Mouse (Mus musculus) midbrain, embryonic 15.5 days (tissue): ENCODE measurements at regions not wholly inside any gene's neighbourhood (a gene's known extent, or its start where the extent isn't known, plus 50 kb on each side); places are given as distances from the start of the nearest gene placed in this dataset.

Source experiments
- ATAC-seq: fragments of 200-750 bp; cut with Nextera tagmentation; replicated peaks from 2 replicates; pipeline ENCODE4 v1.8.0; 2017; ENCODE audit warnings: moderate TSS enrichment
- H3K27ac ChIP-seq: fragments of 300-500 bp; sonication (generic); 2 replicates; pipeline ENCODE4 v1.5.1; 2015; ENCODE audit warnings: mild to moderate bottlenecking, inconsistent platforms
- H3K27me3 ChIP-seq: fragments of 300-500 bp; sonication (generic); replicated peaks from 2 replicates; pipeline ENCODE4 v1.6.1; 2015; ENCODE audit warnings: inconsistent platforms
- H3K36me3 ChIP-seq: fragments of 300-500 bp; sonication (generic); replicated peaks from 2 replicates; pipeline ENCODE4 v1.6.1; 2015; ENCODE audit warnings: inconsistent platforms
- H3K4me1 ChIP-seq: fragments of 300-500 bp; sonication (generic); 2 replicates; pipeline ENCODE4 v1.6.1; 2015; ENCODE audit warnings: inconsistent platforms
- H3K4me2 ChIP-seq: fragments of 300-500 bp; sonication (generic); 2 replicates; pipeline ENCODE4 v1.6.1; 2015; ENCODE audit warnings: inconsistent platforms, mild to moderate bottlenecking, moderate library complexity
- H3K4me3 ChIP-seq: fragments of 300-500 bp; sonication (generic); 2 replicates; pipeline ENCODE4 v1.5.1; 2015; ENCODE audit warnings: mild to moderate bottlenecking, inconsistent platforms
- H3K9ac ChIP-seq: fragments of 300-500 bp; sonication (generic); 2 replicates; pipeline ENCODE4 v1.6.1; 2015; ENCODE audit warnings: mild to moderate bottlenecking, inconsistent platforms
- H3K9me3 ChIP-seq: fragments of 300-500 bp; sonication (generic); 2 replicates; pipeline ENCODE4 v1.6.1; 2016; ENCODE audit warnings: inconsistent platforms
- WGBS: fragments of 180-500 bp; shearing (Covaris S2); methylation state at CpG from one replicate; pipeline ENCODE4 v1.1.7; 2015; ENCODE audit warnings: mixed read lengths; 5-methylcytosine and 5-hydroxymethylcytosine counted together

GRCm38 (mm10) chr19:15035554-15035953 is 437.7 kb upstream of the Tle4 start:
- ATAC-seq = peak; percentile 81; the same call in 1 of the 2 replicates
- H3K4me1 ChIP-seq = peaks cover 6% of the 10 kb centered on the region; the same call in 1 of the 2 replicates
- 0 out of 2 replicates have a peak, but pooled peaks cover 3% of the 10 kb centered on the region for H3K27me3 ChIP-seq
- H3K27ac ChIP-seq = no peak overlapping the region
- no peak overlapping the region for H3K4me3 ChIP-seq
- no peaks in the 10 kb centered on the region for H3K36me3 ChIP-seq
- no peaks in the 10 kb centered on the region for H3K9me3 ChIP-seq
- H3K9ac ChIP-seq = no peak overlapping the region
- no peak overlapping the region for H3K4me2 ChIP-seq
- 7% methylated on average over 3 of the region's 3 CpGs for WGBS

GRCm38 (mm10) chr19:15033921-15034320 is 436.1 kb upstream of the Tle4 start:
- Histone ChIP-seq H3K4me1 (peaks cover 6% of the 10 kb centered on the region; the same call in 1 of the 2 replicates), H3K27ac (no peak overlapping the region), H3K27me3 (peaks cover 3% of the 10 kb centered on the region; the same call in 1 of the 2 replicates), H3K4me2 (no peak overlapping the region), H3K36me3 (no peaks in the 10 kb centered on the region), H3K9me3 (no peaks in the 10 kb centered on the region), H3K9ac (no peak overlapping the region), H3K4me3 (no peak overlapping the region)
- no peak for ATAC-seq
- 40% methylated on average over 8 of the region's 8 CpGs for WGBS

- H3K9me3 ChIP-seq = no peaks in the 10 kb centered on the region
- H3K4me3 ChIP-seq = no peak overlapping the region
- H3K4me2 ChIP-seq = no peak overlapping the region
- peaks cover 6% of the 10 kb centered on the region; the same call in 1 of the 2 replicates for H3K4me1 ChIP-seq
- 63% methylated on average over 5 of the region's 5 CpGs for WGBS
- ATAC-seq = no peak
- no peaks in the 10 kb centered on the region for H3K36me3 ChIP-seq
- H3K27ac ChIP-seq = no peak overlapping the region
- H3K27me3 ChIP-seq = peaks cover 3% of the 10 kb centered on the region; the same call in 1 of the 2 replicates
- no peak overlapping the region for H3K9ac ChIP-seq
Measured at GRCm38 (mm10) chr19:15033396-15033795, 435.5 kb upstream of the Tle4 start.

- H3K4me1 ChIP-seq = peaks cover 6% of the 10 kb centered on the region; the same call in 1 of the 2 replicates
- H3K4me2 ChIP-seq = no peak overlapping the region
- 86% methylated on average over 9 of the region's 9 CpGs for WGBS
Measured at GRCm38 (mm10) chr19:15032297-15032947, 434.6 kb upstream of the Tle4 start.

GRCm38 (mm10) chr19:15031483-15031882 is 433.6 kb upstream of the Tle4 start:
- H3K4me3 ChIP-seq = no peak overlapping the region
- no peaks in the 10 kb centered on the region for H3K36me3 ChIP-seq
- no peak overlapping the region for H3K27ac ChIP-seq
- H3K27me3 ChIP-seq = peaks cover 3% of the 10 kb centered on the region; the same call in 1 of the 2 replicates
- H3K9ac ChIP-seq = no peak overlapping the region
- no peak for ATAC-seq
- no peaks in the 10 kb centered on the region for H3K9me3 ChIP-seq
- no peak overlapping the region for H3K4me2 ChIP-seq
- H3K4me1 ChIP-seq = peaks cover 6% of the 10 kb centered on the region; the same call in 1 of the 2 replicates

More at GRCm38 (mm10) chr19:15032297-15032947, 434.6 kb upstream of the Tle4 start:
- H3K9ac ChIP-seq = no peak overlapping the region
- H3K9me3 ChIP-seq = no peaks in the 10 kb centered on the region
- no peak for ATAC-seq
- no peak overlapping the region for H3K4me3 ChIP-seq
- no peak overlapping the region for H3K27ac ChIP-seq
- peaks cover 3% of the 10 kb centered on the region; the same call in 1 of the 2 replicates for H3K27me3 ChIP-seq
- H3K36me3 ChIP-seq = no peaks in the 10 kb centered on the region

GRCm38 (mm10) chr19:15003596-15003995 is 405.7 kb upstream of the Tle4 start:
- Histone ChIP-seq H3K4me1 (no peaks in the 10 kb centered on the region), H3K9ac (no peak overlapping the region), H3K4me3 (no peak overlapping the region), H3K36me3 (no peaks in the 10 kb centered on the region), H3K27me3 (no peaks in the 10 kb centered on the region), H3K9me3 (no peaks in the 10 kb centered on the region), H3K4me2 (no peak overlapping the region), H3K27ac (no peak overlapping the region)
- WGBS = 72% methylated on average over 3 of the region's 3 CpGs
- ATAC-seq = no peak

- no peak overlapping the region for H3K9ac ChIP-seq
- H3K27me3 ChIP-seq = no peaks in the 10 kb centered on the region
- H3K4me1 ChIP-seq = no peaks in the 10 kb centered on the region
- ATAC-seq = no peak
- no peaks in the 10 kb centered on the region for H3K36me3 ChIP-seq
- no peak overlapping the region for H3K4me3 ChIP-seq
- WGBS = 92% methylated on average over 2 of the region's 2 CpGs
- no peak overlapping the region for H3K27ac ChIP-seq
- no peak overlapping the region for H3K4me2 ChIP-seq
- no peaks in the 10 kb centered on the region for H3K9me3 ChIP-seq
Measured at GRCm38 (mm10) chr19:14993344-14993743, 395.5 kb upstream of the Tle4 start.

- Histone ChIP-seq H3K9me3 (no peaks in the 10 kb centered on the region), H3K36me3 (no peaks in the 10 kb centered on the region), H3K4me2 (no peak overlapping the region), H3K27me3 (peaks cover 3% of the 10 kb centered on the region; the same call in 1 of the 2 replicates), H3K4me3 (no peak overlapping the region), H3K4me1 (0 out of 2 replicates have a peak, but pooled peaks cover 3% of the 10 kb centered on the region), H3K27ac (no peak overlapping the region), H3K9ac (no peak overlapping the region)
- 23% methylated on average over 1 of the region's 1 CpGs for WGBS
- no peak for ATAC-seq
Measured at GRCm38 (mm10) chr19:14970161-14970560, 372.3 kb upstream of the Tle4 start.

- WGBS = 79% methylated on average over 3 of the region's 3 CpGs
- Histone ChIP-seq H3K9me3 (no peaks in the 10 kb centered on the region), H3K4me2 (no peak overlapping the region), H3K4me3 (no peak overlapping the region), H3K9ac (no peak overlapping the region), H3K27ac (no peak overlapping the region), H3K36me3 (no peaks in the 10 kb centered on the region), H3K4me1 (0 out of 2 replicates have a peak, but pooled peaks cover 3% of the 10 kb centered on the region), H3K27me3 (peaks cover 3% of the 10 kb centered on the region; the same call in 1 of the 2 replicates)
- no peak for ATAC-seq
Measured at GRCm38 (mm10) chr19:14968283-14968682, 370.4 kb upstream of the Tle4 start.

- Histone ChIP-seq H3K36me3 (no peaks in the 10 kb centered on the region), H3K4me1 (peaks cover 19% of the 10 kb centered on the region), H3K4me2 (no peak overlapping the region), H3K9ac (no peak overlapping the region), H3K9me3 (no peaks in the 10 kb centered on the region), H3K27me3 (no peaks in the 10 kb centered on the region), H3K4me3 (no peak overlapping the region), H3K27ac (no peak overlapping the region)
- WGBS = 93% methylated on average over 19 of the region's 19 CpGs
- no peak for ATAC-seq
Measured at GRCm38 (mm10) chr19:14957727-14958126, 359.9 kb upstream of the Tle4 start.

- Histone ChIP-seq H3K4me3 (no peak overlapping the region), H3K9me3 (no peaks in the 10 kb centered on the region), H3K4me1 (peaks cover 19% of the 10 kb centered on the region), H3K27ac (no peak overlapping the region), H3K9ac (no peak overlapping the region), H3K4me2 (no peak overlapping the region), H3K27me3 (no peaks in the 10 kb centered on the region), H3K36me3 (no peaks in the 10 kb centered on the region)
- WGBS = 37% methylated on average over 10 of the region's 10 CpGs
- peak; percentile 54; the same call in 1 of the 2 replicates for ATAC-seq
Measured at GRCm38 (mm10) chr19:14957154-14957553, 359.3 kb upstream of the Tle4 start.

- H3K4me1 ChIP-seq = peaks cover 19% of the 10 kb centered on the region
- H3K9ac ChIP-seq = no peak overlapping the region
- no peaks in the 10 kb centered on the region for H3K36me3 ChIP-seq
- H3K4me2 ChIP-seq = no peak overlapping the region
- no peaks in the 10 kb centered on the region for H3K9me3 ChIP-seq
- WGBS = 3% methylated on average over 3 of the region's 3 CpGs
- ATAC-seq = no peak
- no peak overlapping the region for H3K27ac ChIP-seq
- H3K4me3 ChIP-seq = no peak overlapping the region
- no peaks in the 10 kb centered on the region for H3K27me3 ChIP-seq
Measured at GRCm38 (mm10) chr19:14956392-14956791, 358.5 kb upstream of the Tle4 start.

GRCm38 (mm10) chr19:14955969-14956368 is 358.1 kb upstream of the Tle4 start:
- no peaks in the 10 kb centered on the region for H3K36me3 ChIP-seq
- no peaks in the 10 kb centered on the region for H3K27me3 ChIP-seq
- no peak overlapping the region for H3K27ac ChIP-seq
- WGBS = 18% methylated on average over 3 of the region's 3 CpGs
- H3K9ac ChIP-seq = no peak overlapping the region
- H3K9me3 ChIP-seq = no peaks in the 10 kb centered on the region
- peaks cover 19% of the 10 kb centered on the region for H3K4me1 ChIP-seq
- H3K4me2 ChIP-seq = no peak overlapping the region
- no peak overlapping the region for H3K4me3 ChIP-seq
- no peak for ATAC-seq
